Mouse (Mus musculus) hematopoietic stem cell, adult 5-6 weeks (primary cell): Measurements from ENCODE around the gene Ece1. TPM values are rescaled to one million over a fixed set of nuclear protein-coding genes. Genes with fewer than 3 reads are reported as not detected.

Experiments
- ATAC-seq, 2 experiments: fragments of 125-278 bp in 1 of 2; replicated peaks in 1 of 2; 2 replicates each; pipeline ENCODE4 v1.8.0; 2016 to 2017; ENCODE audit warnings: inconsistent platforms in 2 of 2, mild to moderate bottlenecking in 2 of 2, moderate number of reproducible peaks in 2 of 2, low read depth in 1 of 2, moderate TSS enrichment in 1 of 2; ENCODE audit not compliant: low FRiP score in 2 of 2, poor library complexity in 2 of 2, severe bottlenecking in 2 of 2, insufficient read depth in 1 of 2, low TSS enrichment in 1 of 2
- total RNA-seq: library from RNA; stranded (forward); fragments of 172-1452, 232-1000 nt; gene quantifications from 2 replicates; pipeline ENCODE4 v1.2.3, GENCODE M21; 2017

Ece1 gene
- total RNA-seq, 1 experiment from 2014 or later, result 11.4 TPM

DNA sequence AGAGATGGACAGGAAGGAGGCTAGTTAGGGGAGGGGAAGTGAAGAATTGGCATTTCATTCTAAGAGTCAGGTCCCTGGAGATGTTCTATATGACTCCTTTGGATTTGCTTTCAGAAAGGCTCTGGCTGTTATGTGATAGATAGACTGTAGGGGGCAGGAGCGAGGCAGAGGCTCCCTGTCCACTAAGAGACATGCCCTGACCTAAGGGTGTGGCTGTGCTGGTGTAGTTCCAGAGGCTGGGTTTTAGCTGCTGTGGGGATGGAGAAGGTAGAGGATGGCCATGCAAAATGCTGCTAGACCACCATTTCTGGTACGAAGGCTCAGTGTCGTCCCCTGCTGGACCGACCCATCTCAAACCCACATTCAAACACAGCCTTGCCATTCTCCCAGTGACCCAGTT, 8.9 kb downstream of the Ece1 start:
- ATAC-seq, result no peak

DNA sequence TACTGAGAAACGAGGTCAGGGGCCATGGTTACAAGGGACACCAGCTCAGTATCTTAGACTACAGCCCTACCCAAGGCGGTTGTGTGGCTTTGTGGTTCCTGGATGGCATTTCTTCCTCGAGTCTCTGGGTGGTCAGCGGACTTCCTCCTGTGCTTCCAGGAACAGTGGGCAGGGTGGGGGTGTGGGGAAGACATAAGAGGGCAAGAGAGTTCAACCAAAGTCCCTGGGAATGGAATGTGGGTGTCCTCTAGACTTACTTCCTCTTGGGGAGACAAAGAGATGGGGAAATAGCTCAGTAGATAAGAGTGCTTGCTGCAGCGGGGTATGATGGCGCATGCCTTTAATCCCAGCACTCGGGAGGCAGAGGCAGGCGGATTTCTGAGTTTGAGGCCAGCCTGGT, 9.4 kb downstream of the Ece1 start:
- no peak for ATAC-seq

DNA sequence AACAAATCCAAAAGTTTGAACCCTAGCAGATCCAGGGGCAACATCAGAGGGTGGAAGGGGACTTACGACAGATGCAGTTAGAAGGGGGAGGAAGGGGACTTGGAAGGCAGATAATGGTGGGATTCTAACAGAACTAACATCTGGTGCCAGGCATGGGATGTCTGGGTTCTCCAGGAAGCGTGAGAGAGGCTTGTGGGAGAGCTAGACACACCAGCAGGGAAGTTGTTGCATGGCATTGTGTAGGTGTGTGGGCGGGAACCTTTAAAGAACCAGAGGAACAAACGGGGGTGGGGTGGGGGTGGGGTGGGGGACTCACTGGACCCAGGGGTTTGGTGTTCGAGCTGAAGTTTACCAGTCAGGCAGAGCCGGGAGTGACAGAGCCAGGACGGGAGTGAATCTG, 12.3 kb downstream of the Ece1 start:
- no peak for ATAC-seq

DNA sequence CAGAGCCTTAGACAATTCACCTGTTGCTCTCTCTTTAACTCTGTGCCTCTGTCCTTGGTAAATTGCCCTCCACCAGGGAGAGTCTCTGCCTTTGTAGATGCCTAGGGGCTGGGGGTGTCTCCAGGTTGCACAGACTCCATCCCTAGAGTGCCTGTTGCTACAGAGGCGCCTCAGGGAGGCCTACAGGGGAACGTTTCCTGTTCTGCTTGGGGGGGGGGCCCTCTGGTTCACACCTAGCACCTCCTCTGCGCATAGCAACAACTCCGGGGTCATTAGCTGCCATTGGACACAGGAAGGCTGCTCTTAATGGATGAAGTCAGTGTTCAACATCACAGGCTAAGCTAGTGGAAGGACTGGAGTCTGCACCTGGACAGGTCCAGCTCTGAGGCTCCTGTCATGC, 12.8 kb downstream of the Ece1 start:
- no peak for ATAC-seq

DNA sequence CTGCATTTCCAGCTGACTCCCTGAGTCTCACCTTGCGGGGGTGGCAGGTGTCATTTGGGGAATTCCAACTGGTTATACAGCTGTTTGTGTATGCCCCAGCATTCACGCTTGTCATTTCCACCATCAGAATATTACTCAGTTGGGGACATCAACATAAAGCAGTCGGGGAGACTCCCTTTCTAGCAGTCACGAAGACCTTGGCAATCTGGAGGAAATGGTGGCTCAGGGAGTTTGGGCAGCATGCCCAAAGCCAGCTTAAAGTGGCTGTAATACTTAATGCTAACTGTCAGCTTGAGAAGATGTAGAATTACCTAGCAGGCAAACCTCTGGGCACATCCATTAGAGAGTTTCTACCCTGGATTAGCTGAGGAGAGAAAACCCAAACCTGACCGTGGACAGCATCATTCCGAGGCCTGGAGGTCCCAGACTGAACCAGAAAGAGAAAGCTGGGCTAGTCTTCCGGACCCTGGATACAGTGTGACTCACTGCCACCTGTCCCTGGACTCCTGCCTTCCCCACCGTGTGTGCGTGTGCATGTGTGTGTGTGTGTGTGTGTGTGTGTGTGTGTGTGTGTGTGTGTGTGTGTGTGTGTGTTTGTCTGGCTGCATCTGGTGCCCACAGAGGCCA, 13.5 kb downstream of the Ece1 start:
- no peak for ATAC-seq

DNA sequence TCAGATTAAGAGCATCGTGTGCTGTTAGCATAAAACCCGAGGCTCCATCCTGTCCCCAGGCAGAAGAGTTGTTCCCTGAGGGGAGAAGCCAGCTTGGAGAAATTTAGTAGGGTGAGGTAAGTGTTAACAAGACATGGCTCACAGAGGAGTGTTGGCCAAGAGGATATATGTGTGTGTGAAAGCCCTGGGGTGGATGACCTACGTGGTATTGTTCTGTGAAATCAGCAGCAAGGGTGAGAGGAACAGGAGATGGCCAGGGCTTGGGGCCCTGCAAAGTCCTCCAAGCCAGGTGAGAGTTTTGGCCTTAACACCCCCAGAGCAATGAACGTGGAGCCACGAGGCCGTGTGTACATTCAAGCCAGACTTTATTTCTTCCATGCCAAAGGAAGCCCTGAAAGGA, 14.8 kb downstream of the Ece1 start:
- no peak for ATAC-seq

DNA sequence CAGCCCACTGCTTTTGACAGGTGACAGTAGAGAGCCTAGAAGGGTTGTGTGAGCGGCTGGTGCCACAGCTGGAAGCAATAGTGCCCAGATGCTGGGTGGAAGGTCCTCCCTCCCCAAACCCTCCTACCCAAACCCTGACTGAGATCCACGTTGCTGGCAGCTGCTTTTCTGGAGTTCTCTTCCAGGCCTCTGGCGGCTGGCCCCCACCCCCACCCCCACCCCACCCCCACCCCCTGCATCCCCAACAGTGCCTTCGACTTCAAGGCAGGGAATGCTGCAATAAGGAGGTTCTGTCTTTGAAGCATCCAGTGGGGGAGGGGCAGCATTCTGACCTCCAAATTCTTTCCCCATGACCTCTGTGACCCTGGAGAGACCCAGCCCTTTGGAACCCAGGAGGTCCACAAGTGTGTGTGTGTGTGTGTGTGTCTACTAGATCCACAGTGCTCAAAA, 15.4 kb downstream of the Ece1 start:
- no peak for ATAC-seq

DNA sequence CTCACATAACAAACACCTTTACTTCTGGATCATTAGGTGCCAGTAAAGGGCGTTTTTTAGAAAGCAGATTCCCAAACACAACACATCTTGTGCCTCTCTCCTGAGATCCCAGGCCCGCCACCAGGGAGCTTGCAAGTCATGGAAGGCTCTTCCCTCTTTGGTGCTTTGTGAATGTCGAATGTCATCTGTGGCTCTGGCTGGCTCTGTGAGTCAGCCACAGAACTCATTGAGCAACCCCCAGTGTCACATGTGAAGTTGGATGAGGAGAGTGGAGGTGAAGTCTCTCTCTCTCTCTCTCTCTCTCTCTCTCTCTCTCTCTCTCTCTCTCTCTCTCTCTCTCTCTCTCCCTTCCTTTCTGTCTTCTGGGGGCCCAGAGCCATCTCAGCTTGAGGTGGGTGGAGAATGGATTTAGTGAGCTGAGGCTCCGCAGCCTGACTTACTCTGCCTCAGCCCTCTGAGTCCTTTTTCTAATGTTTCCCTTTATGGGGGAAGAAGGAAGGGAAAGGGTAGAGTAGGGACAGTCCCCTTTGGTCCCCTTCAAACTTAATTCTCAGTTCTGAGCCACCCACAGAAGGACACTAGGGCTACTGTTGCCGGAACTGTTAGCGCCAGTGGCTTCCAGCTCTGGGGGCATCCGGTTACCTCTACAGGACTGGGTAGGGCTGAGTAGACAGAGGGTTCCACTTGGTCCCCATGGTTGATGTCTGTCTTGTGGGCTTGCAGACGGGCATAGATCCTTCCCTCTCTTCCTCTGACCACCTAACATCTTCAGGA, 17.5 kb downstream of the Ece1 start:
- ATAC-seq, result no peak

DNA sequence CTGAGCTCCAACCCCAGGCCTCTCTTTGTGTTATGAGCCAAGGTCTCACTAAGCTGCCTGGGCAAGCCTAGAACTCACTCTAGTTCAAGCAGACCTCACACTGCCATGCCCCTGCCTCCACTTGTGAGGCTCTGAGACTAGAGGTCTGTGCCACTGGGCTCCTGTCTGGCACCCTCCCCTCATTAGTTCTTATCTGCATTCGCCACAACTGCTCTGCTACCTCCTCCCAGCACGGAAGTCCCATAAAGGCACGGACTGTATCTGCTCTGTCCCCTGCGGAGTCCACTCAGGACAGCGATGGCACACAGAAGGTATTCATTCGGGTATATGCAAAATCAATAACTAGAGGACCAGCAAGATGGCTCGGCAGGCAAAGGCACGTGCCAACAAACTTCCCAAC, 19.4 kb downstream of the Ece1 start:
- no peak for ATAC-seq

DNA sequence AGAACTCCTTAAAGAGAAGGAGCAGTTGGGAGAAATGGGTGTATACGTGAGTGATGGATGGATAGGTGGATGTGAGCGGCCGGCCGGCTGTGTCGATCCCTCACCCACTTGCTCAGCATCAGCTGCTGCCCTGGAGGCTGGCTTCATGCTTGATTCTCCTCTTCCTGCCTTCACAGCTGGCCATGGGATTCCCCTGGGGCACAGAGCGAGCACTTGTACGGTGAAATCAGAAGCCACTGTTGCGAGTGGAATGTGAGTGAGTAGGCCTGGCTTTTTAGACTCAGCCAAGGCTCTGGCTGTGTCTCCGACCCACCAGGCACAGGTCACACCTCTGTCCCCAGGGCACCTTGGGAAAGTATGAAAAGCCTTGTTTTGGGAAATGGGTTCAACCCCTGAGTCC, 20.6 kb downstream of the Ece1 start:
- no peak for ATAC-seq

DNA sequence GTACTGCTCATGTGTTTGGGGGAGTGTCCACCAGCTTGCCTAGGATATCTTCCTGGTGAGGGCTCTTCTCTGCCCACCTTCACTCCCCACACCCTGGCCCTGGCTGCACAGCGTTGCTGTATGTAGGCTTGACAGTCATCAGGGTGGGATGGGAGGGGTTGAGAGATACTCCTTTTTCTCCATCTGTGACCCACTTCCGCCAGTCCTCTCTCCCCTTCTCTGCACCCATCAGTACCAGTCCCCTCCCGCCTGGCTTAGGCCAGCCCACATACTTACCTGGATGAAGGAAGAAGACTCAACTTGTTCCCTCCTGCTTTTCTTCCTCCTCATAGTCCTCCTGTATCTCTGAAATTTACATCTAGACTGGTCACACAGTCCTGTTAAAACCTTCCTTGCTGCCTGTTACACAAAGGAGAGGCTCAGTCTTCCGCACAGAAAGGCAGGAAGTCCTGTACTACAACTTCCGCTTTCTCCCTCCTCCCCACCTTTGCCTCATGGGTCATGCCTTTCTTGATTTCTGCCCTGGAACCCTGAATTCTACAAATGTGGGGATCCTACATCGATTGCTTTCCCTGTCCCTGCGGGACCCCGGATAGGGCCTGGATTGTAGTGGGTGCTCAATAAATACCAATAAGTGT, 21.6 kb downstream of the Ece1 start:
- peak; percentile 71 to 78 for ATAC-seq

DNA sequence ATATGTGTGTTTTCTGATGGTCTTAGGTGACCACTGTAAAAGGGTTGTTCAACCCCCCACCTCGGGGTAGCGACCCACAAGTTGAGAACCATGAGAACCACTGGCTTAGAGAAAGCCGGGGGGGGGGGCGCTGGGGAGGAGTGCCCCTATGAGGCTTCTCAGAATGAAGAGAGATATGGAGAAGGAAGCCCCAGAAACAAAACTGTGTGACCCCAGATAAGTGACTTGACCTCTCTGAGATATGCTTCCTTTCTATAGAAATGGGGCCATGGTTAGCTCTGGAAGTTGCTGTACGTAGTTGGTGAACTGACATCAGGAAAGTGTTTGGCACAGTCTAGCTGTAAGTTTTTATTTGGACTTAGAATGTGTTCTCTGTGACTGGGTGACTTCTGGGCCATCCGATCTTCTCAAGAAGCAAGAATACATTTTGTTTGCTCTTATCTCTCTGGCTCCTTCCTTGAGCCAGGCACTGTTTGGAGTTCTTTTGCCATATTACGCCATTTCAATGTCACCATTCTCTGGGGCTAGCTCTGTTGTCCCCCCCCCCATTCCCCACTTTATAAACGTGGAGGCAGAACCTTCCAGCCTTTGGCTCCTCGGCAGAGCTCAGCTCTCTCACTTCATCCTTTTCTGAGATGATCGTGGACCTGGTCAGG, 25.4 kb downstream of the Ece1 start:
- ATAC-seq, result no peak

DNA sequence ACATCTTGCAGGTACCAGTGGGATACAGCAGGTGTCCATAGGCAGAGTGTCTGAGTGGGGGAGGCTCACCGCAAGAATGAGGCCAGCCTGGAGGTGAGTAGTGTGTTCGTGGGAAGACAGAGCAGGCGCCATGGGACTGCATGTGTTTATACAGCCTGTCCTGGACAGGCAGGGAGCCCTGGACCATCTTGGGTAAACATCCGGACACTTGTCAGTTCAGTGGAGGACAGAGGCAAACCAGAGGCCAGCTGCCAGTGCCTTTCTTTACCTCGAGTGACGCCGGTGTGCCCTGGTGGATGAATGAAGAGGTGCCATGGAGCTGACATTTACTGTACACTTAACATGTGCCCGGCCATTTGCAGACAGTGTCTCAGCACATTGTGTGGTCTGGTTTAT, 26.0 kb downstream of the Ece1 start:
- no peak for ATAC-seq

DNA sequence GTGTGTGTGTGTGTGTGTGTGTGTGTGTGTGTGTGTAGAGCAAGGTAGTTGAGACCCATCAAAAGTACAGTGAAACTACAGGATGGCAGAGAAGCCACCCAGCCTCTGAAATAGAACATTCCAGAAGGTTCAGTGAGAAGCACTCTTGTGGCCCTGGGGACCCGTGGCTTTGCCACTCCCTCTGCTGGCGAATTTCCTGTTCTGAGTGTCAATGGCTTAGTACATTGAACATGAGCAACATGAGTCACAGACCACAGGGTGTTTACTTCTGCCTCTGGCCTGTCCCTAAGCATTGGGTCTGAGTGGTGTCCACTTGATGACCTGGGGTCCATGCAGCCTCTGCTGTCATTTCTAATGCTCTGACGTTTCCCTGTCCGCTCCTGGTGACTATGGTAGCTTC, 28.6 kb downstream of the Ece1 start:
- ATAC-seq, result peak in 1 of 2 experiments; percentile 58; a peak in 3 of 4 replicates

DNA sequence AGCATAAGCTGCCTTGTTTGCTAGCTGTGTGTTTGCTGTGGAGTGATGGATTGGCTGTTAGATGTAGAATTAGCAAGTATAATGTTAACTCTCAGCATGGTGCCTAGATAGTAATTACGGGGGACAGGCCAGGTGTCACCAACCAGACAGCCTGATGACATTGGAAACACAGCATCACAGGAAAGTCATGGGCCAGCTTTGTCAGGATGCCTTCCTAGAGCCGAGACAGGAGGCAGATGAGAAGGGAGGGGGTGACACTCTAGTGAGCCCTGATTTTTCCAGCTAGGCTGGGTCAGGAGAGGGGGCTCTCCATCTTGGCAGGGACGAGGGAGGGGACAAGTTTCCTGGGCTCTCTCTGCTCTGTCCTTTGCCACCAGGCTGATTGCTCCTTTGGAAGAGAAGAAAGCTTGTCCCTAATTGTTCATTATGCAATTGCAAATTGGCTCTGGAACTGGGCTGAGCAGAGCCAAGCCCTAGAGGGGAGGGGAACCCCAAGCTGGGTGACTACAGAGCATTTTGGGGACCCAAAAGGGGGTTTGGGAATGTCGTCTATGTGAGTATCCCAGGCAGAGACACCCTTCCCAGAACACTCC, 29.6 kb downstream of the Ece1 start:
- no peak for ATAC-seq

DNA sequence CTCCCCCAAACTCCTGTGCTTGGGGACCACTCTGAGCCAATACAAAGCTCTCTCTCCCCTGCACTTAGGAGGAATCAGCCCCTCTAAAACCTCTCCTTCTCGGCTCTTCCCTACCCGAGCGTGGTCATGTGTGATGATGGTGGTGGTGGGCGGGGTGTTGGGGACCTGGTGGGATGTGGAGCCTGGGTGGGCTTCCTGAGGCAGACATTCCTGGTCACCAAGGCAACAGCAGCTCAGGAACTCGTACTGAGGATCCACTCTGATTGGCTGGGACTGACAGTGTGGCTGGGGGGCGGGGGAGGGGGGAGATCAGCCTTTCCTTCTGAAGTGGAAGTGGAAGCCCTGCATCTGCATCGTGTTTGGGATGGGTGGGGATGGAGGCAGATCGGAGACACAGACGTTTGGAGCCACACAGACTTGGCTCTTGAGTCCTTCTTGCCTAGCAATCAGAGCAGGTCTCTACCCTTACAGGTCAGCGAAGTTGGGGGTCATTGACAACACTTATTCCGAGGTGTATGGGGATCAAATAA, 30.7 kb downstream of the Ece1 start:
- no peak for ATAC-seq

DNA sequence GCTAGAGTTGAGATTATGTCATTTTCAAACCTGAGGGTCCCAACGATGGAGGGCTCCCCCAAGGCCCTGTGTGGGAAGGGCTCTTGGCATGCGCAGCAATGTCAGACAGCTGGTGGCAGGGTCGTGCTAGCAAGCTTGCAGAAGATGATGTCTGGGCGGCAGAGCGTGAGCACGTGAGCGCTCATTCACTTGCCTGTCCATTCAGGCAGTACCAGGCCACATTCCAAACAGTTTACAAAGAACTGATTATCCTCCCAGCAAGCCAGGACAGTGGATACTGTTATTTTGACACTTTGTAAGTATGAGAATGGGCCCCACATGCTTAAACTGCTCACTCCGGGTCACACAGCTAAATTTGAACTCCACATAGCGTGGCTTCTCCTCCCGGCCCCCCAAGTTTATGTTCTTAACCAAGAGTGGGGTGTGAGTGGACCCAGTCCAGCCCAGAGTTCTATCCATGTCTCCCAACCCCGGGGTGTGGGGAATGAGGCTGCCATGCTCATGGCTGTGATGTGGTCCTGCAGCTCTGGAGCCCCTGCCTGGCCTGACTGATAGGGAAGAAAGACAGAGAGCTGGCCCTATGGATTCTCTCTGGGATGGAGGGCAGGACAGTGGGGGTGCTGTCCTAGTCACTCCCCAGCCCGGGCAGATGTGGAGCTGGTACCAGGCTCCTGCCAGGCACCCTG, 34.7 kb downstream of the Ece1 start:
- no peak for ATAC-seq
